Mouse (Mus musculus) embryonic fibroblast, embryonic 13.5 days (primary cell): Measurements from ENCODE around the gene Cwc27.

ENCODE experiments used
- CTCF ChIP-seq: IDR thresholded peaks from 2 replicates; pipeline ENCODE4 v1.5.1; 2011; ENCODE audit warnings: mild to moderate bottlenecking, control low read depth, low read length, moderate library complexity, borderline replicate concordance; ENCODE audit not compliant: insufficient read depth
- POLR2A ChIP-seq: IDR thresholded peaks from 2 replicates; pipeline ENCODE4 v1.6.1; 2011; ENCODE audit warnings: low read depth, mild to moderate bottlenecking, control low read depth, low read length, moderate library complexity

DNA sequence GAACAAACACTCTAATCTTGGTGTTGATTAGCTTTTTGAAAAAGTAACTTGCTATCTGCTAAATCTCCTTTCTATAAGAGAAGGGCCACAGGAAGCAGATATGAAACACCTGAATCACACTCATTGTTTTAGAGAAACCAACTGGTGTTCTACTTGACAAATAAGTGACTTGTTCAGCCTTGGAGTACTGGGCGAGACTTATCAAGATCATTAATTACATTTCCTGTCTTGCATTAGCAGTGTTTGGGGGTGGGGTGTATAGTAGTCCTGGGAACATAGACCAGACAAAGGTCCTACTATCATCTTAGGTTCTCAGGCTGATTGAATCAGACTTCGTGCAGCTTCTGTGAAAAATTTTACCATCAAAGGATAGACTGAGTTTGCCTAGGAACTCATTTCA is 196.5 kb downstream of the Cwc27 start:
- TF ChIP-seq CTCF (no peak), POLR2A (no peak)
